Mouse (Mus musculus) cerebellum, adult 11-12 months (tissue): ENCODE data around the gene Pde4b.
"Not testable (repeated sequence)": the region's sequence is repeated elsewhere in the genome, so short reads cannot be mapped to it uniquely, and the experiment has no call there.

ENCODE experiments used
- DNase-seq: peaks from one replicate; pipeline ENCODE4 v3.0.0; 2022

Gene Pde4b

DNA sequence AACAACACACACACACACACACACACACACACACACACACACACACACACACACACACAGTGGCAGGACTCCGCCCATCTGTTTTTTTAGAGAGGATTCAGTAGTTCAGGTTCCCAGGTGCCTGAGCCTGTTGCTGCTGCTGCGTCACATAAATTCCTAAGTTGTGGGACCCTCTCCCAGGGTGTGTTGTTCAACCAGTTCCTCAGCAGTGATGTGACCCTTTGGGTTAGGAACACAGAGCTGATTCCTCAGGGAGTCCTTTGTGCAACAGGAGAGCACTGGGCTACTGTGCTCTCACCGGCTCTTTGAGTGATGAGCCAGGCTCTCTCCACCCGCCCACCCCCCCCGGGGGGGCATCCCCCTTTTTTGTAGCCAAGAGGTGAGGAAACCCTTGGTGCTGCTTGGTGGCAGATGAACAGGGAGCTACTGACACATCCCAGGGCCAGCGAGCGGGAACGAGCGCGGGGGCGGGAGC lies at the start of gene Pde4b:
TSS of gene Pde4b (plus strand) at position 453 of the 475 bp plus-strand sequence.
- peak; percentile 53 for DNase-seq

DNA sequence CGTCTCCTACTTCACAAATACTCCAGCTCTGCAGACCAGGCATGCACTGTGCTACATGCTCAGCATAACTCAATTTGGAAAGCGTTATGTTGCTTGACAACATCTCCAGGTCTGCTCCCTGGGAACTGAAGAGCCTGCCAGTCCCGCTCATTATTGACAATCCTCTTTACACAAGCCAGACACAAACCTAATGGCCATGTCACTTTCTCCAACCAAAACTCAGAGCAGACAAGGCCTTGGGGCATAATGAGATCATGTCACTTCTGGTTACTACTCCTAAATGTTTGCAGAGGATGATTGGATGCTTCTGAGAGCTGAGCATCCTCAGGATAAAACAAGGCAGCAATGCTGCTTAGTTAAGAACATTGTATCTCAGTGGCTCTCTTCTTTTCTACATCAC lies 47.2 kb upstream of the Pde4b start:
- DNase-seq, result no peak

DNA sequence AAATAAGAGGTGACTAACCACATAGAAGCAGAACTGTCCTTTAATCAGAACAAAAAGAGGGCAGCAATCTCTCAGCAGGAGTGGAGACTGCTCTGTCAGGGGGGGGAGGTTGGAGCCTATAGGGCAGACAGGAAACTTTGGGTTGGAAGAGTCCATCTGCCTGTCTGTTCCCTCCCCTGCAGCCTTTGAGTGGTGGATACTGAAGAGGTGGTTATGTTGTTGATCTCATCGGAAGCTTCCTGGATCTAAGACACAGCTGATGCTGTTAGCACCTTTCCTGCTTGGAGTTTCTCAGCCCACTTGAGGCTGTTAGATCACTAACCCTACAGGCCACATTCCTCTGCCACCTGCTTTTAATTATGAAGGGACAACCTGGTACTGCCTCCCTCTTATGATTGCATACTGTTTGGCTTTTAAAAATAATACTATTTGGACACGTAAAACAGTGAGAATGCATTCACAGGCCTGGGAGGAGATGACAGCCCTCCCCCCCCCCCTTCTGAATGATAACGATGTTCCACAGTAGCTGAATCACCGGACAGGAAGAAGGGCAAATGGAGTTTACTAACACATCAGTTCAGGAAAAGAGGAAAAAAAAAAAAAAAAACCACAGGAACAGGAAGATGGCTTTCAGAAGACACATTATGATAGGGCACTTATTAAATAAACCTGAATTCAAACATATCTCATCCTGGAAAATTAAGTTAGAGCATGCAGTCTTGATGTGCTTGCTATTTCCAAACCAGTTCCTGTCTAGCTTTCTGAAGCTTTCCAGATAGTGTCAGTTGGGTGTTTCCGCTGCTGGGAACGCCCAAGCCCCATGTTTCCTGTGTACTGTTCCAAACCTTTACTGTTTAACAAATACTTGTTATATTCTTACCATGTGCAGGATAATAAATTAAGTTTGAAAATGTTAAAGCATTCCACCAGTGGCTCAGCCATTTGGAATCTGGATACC lies 41.9 kb upstream of the Pde4b start:
- DNase-seq, result no peak

DNA sequence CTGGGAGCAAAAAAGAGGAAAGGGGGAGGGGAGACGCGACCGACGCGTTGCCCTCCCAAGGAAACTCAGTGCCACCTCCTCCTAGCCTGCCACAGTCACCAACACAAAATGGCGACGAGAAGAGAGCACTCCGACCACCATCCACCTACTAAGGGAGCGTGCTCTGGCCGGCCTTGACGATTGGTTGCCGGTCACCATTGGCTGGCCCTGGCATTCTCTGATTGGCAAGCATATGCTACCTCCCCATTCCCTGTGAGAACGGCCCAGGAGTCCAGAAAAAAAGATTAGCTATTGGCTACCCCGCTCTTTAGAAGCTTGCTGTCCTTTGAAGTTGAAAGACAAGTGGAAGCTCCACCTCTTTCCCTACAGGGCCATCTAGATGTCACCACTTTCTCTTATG lies 38.0 kb upstream of the Pde4b start:
- DNase-seq, result not testable (repeated sequence)

DNA sequence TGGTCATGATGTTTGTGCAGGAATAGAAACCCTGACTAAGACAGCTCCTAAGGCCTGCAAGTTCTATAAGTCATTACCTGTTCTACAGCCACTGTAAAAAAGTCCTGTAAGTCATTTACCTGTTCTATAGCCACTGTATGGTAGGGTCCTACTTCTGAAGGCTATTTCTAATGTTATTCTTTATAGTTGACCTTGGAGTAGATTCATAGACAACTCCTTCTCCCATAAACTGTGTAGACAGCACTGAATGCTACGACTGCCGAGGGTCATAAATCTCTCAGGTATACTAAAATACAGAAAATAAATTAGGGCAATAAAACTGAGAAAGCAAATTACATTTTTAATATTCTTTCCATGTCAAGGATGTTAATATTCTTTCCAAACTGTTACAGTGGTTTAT lies 26.0 kb upstream of the Pde4b start:
- no peak for DNase-seq

DNA sequence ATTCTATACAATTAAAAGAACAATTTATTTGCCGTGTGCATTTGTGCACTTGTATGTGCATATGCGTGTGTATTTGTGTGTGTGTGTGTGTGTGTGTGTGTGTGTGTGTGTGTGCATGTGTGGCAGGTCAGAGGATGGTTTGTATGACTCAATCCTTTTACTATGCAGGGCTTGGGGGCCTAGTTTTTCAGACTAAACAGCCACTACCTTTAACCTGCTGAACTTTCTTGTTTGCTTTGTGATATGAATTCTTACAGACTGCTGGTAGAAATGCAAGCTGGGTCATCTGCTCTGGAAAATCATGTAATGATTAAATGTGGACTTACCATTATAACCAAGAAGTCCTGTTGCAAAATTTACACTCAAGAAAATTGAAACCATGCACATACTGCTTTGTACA lies 18.0 kb upstream of the Pde4b start:
- DNase-seq, result no peak

DNA sequence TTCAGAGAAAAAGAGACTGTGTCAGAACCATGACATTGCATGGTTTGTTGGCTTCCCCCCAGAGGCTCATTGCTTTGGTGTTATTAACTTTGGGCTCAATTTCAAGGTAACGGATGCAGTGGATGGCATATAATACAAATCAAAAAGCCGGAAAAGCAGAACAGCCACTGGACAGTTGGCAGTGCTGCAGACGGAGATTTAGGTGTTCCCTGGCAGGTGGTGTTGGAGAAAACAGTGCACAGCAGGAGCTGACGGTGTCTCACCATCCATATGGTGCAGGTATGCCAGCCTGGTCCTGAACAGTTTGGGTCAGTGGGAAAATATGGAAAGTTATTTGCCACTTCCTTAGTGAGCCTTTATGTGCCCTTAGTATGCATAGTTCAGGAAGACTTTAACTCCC lies 1.0 kb upstream of the Pde4b start:
- DNase-seq, result peak; percentile 76

DNA sequence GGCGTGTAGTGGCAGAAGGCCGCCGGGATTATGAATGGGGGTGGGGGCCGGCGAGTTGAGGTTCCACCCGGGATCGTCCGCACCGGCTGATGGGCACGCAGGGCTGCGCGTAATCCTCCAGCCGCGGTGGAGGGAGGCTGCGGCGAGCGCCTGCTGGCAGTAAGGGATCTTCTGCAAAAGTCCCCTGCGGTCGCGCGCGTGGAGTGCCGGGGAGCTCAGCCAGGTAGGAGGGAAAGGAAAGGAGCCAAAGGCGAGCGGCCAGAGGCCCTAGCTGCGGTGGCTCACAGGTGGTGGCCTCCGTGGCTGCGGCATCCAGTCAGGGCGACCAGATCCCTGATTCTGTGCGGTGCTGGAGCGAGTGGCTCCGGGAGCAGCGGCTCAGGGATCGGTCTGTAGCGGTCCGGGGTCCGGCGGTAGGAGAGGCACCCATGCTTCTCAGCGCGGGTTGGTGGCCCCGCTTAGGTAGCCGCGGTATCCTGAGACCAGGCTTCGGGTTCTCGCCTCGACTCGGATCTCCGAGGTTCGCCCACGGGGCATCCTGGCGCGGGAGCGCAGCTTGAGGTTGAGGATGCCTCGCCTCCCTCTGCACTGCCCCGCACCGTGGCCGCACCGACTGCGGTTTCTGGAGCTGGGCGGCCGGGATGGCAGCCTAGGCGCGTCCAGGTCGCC lies 357 bp downstream of the Pde4b start:
- peak; percentile 82 for DNase-seq

DNA sequence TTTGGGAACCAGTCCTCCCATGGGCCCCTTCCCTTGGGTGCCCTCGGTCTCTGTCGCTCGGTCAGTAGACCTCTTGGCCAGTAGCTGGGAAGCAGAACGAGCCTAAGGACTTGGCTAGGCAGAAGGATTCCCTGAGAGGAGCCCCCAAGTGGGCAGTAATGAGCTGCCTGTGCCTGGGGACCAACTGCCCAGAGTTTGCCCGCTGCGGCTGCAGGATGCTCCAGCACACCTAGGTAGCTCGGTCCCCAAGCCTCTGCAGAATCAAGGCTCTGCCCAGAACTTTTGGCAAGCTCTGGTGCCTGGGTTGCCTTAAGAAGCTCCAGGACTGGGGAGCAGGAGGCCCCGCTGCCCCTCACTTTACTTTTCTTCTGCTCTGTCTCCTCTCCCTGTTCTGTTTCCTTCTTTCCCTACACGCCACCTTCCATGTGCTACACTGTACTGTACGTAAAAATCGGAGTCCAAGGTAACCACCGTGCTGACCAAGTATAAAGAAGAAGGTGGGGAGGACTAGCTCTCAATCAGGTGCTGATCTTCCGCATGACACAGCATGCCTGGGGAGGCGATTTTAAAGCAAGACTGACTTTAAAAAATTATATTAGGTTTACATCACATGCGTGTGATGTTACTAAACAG lies 1.0 kb downstream of the Pde4b start:
- DNase-seq, result peak; percentile 71

DNA sequence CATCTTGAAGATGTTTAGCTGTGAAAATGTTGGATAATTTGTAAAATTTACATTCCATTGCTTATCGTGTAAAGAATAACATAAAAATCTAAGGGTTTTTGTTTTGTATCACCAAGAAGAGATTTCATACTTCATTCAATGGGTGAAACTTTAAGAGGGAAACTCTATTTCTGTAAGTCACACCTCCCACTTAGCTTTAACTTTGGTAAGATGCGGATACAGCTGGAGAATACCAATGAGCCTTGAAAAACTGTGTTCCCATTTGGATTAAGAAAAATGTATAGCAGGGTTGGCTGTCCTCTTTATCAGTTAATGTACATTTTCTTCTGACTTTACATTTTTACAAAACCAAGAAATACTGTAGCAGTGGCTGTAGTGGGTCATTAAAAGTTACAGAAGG lies 8.5 kb downstream of the Pde4b start:
- DNase-seq, result no peak

DNA sequence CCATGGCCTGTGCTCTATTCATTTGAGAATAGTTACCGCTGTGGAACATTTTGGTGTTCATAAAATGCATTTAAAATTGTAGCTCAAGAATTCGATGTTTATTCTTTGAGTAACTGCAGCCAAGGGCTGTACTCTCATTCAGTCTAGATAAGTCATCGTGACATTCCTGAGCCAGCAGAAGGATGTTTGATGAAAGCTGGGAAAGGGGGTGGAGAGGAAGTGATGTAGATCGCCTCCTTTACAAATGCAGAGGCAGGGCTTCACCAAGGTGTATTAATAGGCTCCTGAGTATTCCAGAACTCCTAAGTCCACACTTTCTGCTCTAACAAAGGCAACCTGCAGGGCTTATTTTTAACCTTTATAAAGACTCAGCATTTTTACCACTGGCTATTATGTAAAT lies 14.9 kb downstream of the Pde4b start:
- no peak for DNase-seq

DNA sequence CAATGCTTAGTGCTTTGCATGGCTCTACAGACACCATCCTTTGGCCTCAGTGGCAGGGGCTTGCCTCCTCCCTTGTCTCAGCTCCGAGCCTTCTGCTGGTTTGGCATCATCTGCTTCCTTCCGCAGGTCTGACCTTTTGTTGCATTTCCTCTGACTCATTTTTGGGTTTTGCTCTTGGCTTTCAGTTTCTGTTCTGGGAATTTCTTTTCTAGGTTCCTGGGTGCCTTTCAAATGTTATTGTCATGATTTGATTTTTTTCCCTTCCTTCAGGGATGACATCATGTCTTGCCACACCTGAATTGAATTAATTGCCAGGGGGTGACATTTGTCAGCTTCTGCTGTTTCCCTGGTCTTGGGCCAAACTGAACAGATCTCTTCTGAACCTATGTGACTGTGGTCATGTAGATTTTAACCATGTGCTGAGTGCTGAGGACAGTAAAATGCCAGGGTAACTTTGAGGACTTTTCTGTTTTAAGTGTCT lies 17.2 kb downstream of the Pde4b start:
- peak; percentile 82 for DNase-seq

DNA sequence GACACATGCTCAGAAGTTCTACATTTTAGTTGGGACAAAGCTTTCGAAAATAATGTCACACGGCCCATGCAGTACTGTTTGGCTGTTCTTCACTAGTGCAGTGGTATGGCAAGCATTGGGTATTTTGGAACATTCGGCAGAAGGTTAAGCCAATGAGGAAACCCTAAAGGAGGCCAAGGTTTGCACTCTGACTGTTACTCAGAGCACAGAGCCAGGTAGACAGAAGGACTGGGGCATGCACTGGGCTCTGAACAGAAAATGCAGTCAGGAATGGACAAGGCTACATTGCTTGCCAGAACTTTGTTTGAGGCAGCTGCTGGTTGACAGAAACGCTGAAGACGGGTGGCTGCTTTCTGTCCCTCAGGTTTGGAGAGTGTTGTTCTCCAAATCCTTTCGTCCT lies 19.4 kb downstream of the Pde4b start:
- peak; percentile 89 for DNase-seq

DNA sequence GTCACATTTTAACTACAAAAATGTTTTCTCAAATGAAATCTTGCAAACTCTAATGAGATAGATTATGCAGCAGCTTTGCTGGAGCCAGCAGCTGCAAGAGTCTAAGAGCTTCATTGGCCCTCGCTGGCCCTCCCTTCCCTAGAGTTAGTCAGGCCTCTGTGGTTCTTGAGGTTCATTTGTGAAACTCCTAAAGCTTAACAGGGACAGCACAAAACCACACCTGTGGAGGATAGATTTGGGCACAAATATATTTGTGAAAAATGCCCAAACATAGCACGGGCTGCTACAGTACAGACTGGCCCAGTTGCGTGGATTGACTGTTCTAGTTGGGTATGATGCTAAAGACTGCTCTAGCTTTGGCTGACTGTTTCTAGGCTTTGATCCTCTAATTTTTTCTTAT lies 32.1 kb downstream of the Pde4b start:
- DNase-seq, result no peak

DNA sequence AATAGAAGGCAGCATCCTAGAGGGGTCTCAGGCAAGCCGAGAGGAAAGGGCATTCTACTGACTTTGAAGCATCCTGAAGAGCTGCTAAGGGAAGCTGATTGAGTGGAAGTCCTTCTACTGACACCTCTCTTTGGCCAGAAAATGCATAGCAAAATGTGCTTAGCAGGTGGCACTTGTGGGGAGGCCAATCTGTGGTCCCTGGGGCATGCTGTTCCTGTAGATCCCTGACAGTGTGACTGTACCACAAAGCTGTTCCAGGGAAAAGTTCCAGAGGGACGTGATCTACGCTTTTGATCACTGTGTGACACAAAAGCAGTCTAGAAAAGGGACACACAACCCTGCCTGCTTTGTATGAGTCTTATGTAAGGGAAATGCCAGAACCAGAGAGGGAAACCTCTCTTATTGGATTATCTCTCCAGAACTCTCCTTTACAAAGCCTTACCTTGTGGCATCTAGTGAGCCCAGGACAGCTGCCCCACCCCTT lies 49.1 kb downstream of the Pde4b start:
- DNase-seq, result peak; percentile 48

DNA sequence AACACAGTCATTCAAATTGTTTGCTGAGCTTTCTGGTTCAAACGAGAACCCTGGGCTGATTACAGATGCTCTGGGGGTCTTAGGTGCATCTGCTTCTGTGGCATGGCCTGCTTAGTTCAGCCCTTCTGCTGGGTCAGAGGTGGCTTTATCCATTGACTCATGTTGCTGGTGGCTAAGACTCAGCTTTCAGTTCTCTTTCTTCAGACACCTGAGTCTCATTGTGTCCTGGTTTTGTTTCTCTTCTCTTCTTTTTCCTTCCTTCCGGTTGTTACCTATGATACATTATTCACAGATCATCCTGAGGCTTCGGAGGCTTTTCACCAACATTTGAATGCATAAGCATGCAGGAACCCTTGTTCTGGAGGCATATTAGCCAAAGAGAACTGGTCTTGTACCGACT lies 51.0 kb downstream of the Pde4b start:
- DNase-seq, result no peak

DNA sequence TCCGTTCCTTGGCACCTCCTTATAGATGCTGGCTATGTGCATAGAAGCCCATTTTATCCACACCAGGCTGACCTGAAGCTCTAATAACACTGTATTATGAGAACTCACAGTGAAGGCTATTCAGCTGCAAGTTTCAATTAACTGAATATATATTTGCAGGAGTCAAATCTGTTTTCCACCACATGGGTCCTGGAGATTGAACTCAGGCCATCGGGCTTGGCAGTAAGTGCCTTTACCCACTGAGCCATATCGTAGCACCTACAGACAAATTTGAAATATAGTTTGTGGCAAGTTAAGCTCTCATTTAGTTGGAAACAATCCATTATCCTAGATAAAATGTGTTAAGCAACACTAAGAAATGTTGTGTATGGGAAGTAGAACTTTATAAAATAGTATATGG lies 53.9 kb downstream of the Pde4b start:
- DNase-seq, result peak; percentile 41

DNA sequence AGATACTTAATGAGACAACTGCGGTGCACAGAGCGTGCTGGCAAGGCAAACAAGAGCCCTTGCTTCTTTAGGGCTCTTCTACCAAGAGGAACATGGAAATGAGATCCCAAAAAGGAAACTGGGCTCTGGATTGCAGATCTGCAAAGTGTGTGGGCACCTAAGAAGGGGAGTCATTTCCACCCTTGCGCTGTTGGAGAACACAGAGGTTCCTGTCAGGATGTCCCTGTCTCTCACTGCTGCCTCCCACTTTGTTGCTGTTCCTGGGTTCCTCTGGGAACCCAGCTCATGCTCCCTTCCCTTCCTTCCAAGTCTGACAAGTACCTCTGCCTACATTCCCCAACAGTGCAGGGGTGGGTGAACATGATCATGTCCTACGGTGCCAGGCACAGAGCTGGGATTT lies 61.4 kb downstream of the Pde4b start:
- DNase-seq, result no peak

DNA sequence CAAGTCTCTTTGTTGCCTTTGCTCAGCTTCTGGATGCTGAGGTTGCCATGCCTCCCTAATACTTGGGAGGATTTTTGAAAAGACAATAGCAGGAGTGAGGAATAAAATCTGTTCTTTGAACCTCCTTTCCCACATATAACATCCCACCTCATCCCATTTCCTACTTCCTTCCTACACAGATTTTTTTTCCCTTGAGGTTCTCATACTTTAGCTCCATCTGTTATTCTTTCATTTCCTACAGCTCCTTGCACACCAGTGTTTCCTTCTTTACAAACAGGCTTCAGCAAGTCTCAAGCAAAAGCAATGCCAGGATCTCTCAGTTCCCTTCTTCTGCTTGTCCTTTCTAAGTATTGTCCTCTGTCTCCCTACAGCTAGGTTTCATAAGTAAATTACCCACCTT lies 71.8 kb downstream of the Pde4b start:
- no peak for DNase-seq

DNA sequence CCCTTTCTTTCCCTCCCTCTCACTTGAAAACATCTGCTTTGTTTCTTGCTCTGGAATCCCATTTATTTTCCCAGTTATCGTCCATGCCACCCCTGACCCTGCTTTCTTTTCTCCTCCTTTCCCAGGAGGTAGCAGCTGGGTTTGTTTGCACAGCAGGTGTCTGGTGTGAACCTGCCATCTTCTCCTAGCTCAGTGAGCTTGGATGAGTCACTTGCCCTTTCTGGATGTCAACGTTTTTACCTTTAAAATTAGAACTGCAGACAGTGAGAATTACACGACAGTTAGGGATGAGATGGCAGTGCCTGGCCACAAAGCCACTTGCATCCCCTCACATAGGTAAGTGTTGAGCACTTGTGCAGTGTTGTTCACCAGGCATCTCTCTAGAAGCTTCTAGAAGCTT lies 84.3 kb downstream of the Pde4b start:
- no peak for DNase-seq

DNA sequence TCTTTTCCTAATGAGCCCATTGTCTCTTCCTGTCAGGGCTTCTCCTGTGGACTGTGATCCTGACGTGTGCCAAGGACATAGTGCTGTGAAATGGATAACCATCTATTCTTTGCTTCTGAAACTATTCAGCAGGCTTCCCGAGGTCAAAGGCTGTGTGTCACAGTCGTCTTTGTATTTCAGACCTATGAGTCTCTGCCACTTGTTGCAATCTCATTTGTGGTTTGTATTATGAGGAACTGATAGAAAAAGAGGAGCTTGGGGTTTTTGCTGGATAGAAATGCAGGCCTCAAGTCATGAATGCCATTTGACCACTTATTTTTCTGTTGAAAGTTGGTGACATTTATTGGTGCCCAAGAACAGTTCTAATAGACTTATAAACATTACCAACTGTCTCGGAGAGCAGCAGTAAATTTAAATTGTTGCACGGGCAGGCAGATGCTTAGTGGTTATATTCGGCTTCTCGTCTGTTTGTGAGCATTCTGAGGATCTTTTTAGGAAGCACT lies 85.4 kb downstream of the Pde4b start:
- no peak for DNase-seq

DNA sequence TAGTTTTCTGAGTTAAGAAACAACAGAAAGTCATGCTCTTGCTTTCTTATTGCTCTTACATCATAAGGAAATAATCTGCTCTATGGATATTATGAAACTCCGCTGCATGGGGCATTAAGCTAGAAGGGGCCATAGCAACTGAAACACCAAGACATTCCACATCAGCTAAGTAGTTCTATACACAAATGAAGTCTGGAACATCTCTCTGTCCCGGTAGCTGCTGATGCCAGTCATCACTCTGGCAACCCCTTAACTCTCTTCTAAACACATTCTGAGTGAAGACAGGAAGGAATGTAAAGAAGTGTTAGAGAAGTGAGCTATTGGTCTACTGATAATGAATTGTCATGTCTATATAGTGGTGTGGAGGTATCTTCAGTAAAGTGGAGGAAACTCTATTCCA lies 88.6 kb downstream of the Pde4b start:
- no peak for DNase-seq

DNA sequence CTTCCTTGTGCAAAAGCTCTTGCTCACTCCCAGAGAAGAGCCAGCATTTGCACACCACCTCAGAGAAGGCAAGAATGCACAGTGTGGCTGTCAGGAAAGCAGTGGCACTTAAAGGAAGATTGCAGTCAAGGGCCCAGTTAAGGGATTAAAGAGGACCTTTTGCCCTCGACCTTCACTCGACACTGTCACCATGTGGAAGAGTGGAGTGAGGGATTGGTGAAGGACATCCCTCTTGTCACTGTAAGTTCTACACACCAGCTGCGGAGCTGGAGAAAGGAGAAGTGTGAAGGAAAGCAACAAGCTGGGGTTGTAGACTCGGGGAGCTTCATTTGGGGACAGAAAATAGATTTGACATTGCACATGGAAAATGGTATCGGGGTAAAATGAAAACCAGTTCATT lies 89.9 kb downstream of the Pde4b start:
- no peak for DNase-seq
